Mouse (Mus musculus): ENCODE results near the gene Arhgap40.

The Arhgap40 gene

GRCm38 (mm10) chr2:158550067-158550466 is 37.5 kb downstream of the Arhgap40 start:
- peak; percentile 83 for DNase-seq (ENCODE audit: low read depth, low spot score)

GRCm38 (mm10) chr2:158554366-158554765 is 41.8 kb downstream of the Arhgap40 start:
- no peak for DNase-seq (ENCODE audit: low read depth, low spot score)

GRCm38 (mm10) chr2:158555252-158555651 is 42.7 kb downstream of the Arhgap40 start:
- DNase-seq (ENCODE audit: low read depth, low spot score): no peak

- no peak for DNase-seq (ENCODE audit: low read depth, low spot score)
Observed at GRCm38 (mm10) chr2:158555812-158556211, 43.2 kb downstream of the Arhgap40 start.

GRCm38 (mm10) chr2:158556225-158556624 is 43.6 kb downstream of the Arhgap40 start:
- DNase-seq (ENCODE audit: low read depth, low spot score): peak; percentile 83

GRCm38 (mm10) chr2:158556750-158557149 is 44.2 kb downstream of the Arhgap40 start:
- DNase-seq (ENCODE audit: low read depth, low spot score): peak; percentile 35

GRCm38 (mm10) chr2:158559945-158560344 is 47.3 kb downstream of the Arhgap40 start:
- DNase-seq (ENCODE audit: low read depth, low spot score): no peak

GRCm38 (mm10) chr2:158560801-158561200 is 48.2 kb downstream of the Arhgap40 start:
- peak; percentile 61 for DNase-seq (ENCODE audit: low read depth, low spot score)

GRCm38 (mm10) chr2:158561371-158562144 is 49.0 kb downstream of the Arhgap40 start:
- DNase-seq (ENCODE audit: low read depth, low spot score): no peak

- DNase-seq (ENCODE audit: low read depth, low spot score): peak; percentile 86
Observed at GRCm38 (mm10) chr2:158570421-158571081, 58.0 kb downstream of the Arhgap40 start.

GRCm38 (mm10) chr2:158579979-158580378 is 67.4 kb downstream of the Arhgap40 start:
- DNase-seq (ENCODE audit: low read depth, low spot score): no peak

GRCm38 (mm10) chr2:158584621-158585358 is 72.2 kb downstream of the Arhgap40 start:
- peak; percentile 74 for DNase-seq (ENCODE audit: low read depth, low spot score)

- no peak for DNase-seq (ENCODE audit: low read depth, low spot score)
Observed at GRCm38 (mm10) chr2:158588524-158589271, 76.1 kb downstream of the Arhgap40 start.

GRCm38 (mm10) chr2:158590495-158590894 is 77.9 kb downstream of the Arhgap40 start:
- DNase-seq (ENCODE audit: low read depth, low spot score): no peak

GRCm38 (mm10) chr2:158591286-158591685 is 78.7 kb downstream of the Arhgap40 start:
- DNase-seq (ENCODE audit: low read depth, low spot score): peak; percentile 92

- no peak for DNase-seq (ENCODE audit: low read depth, low spot score)
Observed at GRCm38 (mm10) chr2:158593371-158593770, 80.8 kb downstream of the Arhgap40 start.

- DNase-seq (ENCODE audit: low read depth, low spot score): peak; percentile 83
Observed at GRCm38 (mm10) chr2:158595103-158595502, 82.5 kb downstream of the Arhgap40 start.

- DNase-seq (ENCODE audit: low read depth, low spot score): no peak
Observed at GRCm38 (mm10) chr2:158595577-158595976, 83.0 kb downstream of the Arhgap40 start.

- DNase-seq (ENCODE audit: low read depth, low spot score): no peak
Observed at GRCm38 (mm10) chr2:158596803-158597202, 84.2 kb downstream of the Arhgap40 start.
